Mouse (Mus musculus): ENCODE measurements around the gene Cdc42bpb.

- no peak for TF ChIP-seq POLR2A (IDR thresholded peaks at IDR 0.05; ENCODE audit: control insufficient read depth, low read depth, low read length)
- TF ChIP-seq CTCF (IDR thresholded peaks at IDR 0.05; ENCODE audit: control insufficient read depth, insufficient read depth, insufficient replicate concordance, low read depth, low read length), result no peak
Measured at GRCm38 (mm10) chr12:111386642-111387120, 9.2 kb upstream of the Cdc42bpb start.
